Mouse (Mus musculus) adrenal gland, postnatal 10 days (tissue): Measurements from ENCODE around the gene Macrod2. TPM values are rescaled to one million over a fixed set of nuclear protein-coding genes. Genes with fewer than 3 reads are reported as not detected.

Source experiments
- DNase-seq: peaks from one replicate; pipeline ENCODE4 v3.0.0; 2021; ENCODE audit warnings: mixed read lengths
- total RNA-seq, 2 experiments: library from RNA; stranded (reverse); gene quantifications; 2 replicates each; pipeline ENCODE4 v1.2.3; 2021

The Macrod2 gene
- total RNA-seq, 2 experiments from 2014 or later = 7.9 to 9.5 TPM

DNA sequence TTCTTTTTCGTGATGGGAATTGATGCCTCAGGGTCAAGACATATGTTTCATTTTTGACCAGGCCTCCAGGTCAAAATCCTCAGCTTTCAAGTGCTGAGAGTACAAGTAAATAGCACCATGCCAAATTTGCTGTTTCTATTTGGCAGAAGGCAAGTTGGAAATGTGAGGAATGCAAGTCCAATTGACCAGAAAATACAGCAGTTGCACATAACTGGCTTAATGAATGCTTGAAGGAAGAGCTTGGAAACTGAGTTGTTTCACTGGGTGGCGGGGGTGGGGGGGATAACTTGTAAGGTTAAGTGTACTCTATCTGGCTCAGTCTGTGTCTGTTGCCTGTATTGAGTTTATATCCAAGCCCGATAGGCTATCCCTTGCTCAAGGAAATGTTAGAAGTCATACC lies 913.3 kb downstream of the Macrod2 start:
- DNase-seq = no peak

DNA sequence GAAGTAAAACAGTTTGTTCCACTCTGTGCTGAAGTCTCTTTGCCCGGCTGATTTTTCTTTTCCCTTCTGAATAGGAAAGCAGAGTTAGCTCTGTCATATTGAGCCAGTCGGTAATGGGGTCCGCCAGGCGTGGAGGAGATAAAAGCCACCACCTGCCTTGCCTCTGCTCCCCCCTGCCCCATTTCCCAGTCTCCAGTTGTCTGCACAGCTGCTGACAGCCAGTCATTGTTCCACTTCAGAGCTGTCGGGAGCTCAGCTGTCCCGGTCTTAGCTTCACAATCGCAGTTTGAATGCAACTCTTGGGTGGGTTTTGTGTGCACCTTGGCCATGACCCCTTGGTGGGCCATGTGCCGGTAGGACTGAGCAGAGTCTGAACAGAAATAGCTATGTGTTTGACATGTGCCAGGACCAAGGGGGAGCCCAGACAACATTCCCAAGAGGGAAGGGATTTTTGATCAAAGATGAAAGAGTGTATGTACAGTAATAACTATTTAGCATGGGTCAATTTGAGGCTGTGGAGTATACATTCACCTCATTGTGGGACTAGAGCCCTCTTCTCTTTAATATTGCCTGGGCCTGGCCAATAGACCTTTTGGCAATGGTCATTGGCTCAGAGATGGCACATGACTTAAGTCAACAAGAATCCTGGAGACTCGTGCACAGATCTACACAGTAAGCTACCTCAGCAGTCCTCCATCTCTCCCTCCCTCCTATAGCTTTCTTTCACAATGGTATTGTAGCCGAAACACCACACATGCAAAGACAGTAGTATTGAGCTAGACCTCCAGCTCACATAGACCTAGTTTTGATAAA lies 917.2 kb downstream of the Macrod2 start:
- no peak for DNase-seq

DNA sequence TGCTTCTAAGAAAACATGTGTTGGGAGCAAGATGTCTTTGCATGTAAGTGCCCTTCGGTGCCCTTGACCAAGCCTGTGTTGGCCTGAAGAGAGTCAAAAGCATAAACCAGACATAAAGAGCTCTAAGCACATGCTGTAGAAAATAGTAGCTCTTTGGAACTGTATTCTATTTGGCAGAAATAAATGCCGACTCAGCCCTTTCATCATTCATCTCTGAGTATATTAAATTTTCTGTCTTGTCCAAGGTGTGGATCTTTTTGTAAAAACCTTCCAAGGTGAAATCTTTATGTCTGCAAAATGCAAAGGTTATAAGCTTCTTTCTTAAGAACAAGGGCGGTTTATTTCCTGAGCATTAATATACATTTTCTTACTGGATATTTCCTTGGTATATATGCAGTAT lies 920.2 kb downstream of the Macrod2 start:
- DNase-seq = no peak

DNA sequence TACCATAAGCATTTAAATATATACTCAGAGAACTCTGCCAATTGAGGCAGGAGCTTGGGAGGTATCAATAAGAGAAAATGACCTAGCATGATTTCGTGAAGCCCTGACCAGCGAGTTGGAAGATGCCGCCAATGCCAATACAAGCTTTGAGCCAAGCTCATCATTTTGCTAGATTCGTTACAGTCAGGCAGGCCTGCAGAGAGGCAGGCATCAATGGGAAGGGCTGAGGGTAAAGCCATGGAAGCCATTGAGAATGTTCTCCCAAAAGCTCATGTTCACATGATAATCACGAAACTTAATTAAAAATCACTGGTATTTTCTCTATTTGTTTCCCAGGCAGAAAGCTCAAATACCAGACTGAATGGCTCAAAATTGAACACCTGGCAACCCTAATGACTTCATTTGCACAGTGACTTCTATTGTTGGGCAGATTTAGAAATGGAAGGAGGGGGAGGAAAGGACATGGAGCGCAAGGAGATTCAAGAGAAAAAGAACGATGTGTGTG lies 928.9 kb downstream of the Macrod2 start:
- DNase-seq = no peak

DNA sequence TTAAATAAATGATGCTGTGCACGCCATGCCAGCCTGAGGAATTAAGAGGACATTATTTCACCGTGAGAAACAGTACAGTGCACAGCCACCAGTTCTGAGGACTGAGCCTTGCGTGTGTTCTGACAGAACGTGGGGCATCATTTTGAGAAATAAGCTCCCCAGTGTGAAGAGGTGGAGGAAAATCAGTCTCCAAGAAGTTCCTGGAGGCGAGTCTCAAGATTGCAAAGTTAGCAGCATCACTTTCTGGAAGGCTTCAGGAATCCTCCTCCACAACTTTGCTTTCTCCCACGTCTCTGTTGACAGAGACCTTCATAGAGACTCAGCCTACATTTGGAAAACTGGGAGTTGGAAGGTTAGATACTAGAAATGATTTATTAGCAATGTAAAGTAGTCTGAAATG lies 932.2 kb downstream of the Macrod2 start:
- DNase-seq = no peak

DNA sequence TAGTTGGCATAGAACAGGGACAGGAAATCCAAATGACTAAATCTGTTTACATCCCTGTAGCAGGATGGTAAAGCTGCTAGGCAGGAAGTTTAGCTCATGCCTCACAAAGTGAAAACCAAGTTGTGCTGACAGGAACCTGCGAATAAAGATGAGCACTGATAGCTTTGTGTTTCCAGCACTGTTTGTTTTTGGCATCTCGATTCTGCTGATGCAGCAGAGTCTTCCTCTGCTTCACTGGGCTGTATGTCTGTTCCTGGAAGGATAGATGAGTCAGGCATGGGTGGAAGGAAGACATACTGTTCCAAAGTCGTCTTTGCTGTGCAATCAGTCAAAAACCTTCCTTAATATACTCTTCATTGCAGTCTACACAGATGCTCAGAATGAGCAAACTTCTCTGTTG lies 942.6 kb downstream of the Macrod2 start:
- no peak for DNase-seq

DNA sequence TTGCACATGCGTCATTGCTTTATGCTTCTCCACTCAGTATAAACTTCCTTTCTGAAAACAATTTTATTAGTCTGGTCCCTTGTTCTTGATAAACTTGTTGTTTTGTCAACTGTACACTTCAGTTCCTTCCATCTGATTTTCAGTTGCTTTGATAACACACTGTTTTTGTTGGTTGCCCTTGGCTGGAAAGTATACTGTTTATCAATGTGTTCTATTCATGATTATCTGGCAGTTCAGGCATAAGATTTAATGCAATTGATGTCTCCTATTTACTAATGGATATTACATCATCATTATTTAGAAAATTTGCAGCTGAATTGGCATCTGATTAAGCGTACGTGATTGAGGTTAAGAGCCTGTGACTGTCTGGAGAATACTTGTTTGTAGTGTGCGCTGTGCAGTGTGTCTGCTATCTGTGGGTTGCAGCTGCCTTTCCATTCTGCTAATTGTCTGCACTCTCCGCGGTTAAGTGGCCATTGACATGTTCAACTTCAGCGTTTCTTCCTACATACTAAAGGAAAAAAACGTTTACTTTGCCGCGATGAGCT lies 949.0 kb downstream of the Macrod2 start:
- no peak for DNase-seq

DNA sequence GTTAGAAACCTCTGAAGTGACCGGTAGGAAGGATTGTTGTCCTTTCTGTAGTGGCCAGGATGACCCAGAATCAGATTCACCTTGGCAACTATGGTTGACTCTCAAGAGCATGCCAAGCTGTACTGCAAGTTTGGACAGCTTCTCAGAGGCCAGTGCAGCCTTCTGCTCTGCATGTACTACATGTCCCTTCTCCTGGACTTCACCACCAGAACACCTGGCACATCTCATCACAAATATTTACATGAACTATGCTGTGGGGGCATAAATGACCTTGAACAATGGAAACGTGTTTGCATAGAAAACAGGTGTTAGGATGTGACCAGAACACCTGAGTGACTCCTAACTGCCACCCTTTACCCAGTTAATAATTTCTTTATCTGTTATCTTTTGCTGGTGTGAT lies 957.5 kb downstream of the Macrod2 start:
- DNase-seq = no peak

DNA sequence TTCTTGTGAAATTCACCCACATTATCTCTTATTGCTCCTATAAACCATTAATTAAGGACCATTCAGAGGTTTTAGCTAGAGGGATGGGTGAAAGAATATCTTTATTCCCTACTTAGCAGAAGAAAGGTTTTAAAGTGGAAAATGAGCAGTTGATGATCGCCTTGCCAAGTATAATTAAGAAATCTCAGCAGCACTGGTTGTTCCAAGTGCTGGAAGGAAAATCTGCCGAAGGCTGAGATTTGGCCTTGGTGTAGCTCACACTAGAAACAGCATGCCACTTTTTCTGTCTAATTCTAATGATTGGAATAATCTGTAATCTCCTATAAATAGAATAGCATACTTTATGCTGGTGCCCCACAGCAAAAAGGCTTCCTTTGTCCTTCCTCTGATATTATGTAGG lies 993.5 kb downstream of the Macrod2 start:
- no peak for DNase-seq

DNA sequence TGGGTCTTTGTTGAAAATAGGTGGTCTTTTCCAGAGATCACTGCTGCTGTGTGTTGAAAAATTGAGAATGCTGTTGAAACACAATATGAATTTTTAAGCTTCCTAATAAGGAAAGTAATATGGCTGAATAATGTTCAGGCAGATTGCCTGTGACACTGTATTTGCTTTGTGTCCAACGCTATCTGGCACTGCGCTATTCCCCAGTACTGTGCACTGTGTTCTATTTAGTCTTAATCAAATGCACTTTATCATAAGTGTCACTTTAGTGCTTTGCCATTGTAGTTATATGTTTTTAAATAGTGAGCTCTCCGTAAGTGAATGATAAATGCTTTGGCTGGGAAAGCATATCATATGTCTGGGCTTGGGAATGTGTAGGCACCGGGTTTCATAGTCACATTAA lies 996.1 kb downstream of the Macrod2 start:
- DNase-seq = no peak

DNA sequence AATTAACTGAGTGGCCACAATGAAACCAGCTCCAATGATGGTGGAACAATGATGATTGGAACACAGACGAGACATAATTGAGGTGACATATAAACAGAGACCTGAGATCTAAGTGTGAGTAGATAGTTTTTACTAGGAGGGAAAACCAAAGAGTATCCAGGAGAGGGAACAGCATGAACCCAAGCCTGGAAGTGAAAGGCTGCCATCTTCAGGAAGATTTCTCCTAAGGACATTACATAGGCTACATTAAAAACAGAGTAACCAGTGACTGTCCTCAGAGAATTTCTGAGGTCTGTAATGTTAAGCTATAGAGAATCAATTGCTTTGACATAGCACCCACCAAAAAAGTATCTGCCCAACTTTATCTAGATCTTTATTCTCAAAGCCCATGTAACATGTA lies 999.7 kb downstream of the Macrod2 start:
- DNase-seq = no peak

DNA sequence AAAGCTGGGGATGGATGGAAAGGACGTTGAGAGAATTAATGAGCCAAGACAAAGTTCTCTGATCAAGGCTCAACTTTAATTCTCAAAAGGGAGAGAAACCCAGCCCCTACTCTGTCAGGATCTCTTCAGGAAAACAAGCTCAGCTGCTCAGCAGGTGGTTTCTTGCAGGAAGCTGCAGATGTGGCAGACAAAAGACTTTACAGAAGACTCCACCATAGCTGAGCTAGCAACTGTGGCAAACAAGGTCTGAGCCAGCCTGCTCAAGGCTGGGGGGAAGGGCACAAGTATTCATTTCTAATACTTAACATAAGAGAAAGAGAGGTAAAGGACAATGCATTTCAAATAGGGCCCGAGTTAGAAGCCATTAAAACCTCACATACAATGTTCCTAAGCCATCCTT lies 1013.7 kb downstream of the Macrod2 start:
- DNase-seq = no peak

DNA sequence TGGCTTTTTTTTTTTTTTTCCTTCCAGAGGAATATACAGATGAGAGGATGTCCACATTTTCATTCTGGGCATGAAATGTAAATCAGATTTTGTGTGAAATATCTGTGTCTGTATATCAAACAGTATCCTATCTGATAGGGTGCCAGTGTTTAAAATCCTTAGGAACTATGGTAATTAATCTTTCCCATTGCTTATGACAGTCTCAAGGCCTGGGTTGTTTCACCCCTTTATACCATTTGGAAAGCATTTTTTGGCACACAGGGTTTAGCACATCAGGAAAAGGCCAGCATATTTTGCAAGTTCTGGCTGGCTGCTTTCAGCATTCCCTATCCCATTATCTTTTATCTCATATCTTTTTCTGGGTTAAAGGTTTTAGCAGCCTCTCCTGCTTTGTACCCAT lies 1021.3 kb downstream of the Macrod2 start:
- no peak for DNase-seq

DNA sequence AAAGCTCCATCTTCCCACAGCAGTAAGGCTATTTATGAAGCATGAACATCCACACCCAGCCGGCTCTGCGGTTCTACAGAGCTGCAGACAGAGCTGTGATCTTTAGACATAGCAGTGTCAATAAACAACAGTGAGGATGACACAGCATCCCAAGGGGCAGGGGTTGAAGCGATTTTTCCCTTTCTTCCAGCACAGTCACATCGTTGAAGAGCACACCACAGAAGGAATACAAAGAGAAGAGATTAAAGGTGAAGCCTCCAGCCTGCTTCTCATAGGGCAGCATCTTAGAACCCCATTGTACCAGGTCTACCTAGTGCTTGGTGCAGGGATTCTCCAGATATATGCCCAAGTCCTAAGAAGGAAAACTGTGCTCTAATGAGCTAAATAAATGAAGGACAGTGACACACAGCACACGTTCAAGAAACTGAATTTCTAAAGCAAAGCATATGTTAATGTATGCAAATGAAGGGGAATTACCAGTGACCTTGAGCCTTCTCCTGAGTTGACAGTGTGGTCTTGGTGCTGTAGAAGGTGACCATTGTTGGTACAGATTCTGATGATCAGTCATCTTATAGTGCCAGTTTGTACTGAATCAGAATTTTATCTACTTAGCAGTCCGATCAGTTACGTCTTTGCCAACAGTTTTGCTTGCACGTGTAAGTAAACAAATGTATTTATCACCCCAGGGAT lies 1021.9 kb downstream of the Macrod2 start:
- DNase-seq = no peak

DNA sequence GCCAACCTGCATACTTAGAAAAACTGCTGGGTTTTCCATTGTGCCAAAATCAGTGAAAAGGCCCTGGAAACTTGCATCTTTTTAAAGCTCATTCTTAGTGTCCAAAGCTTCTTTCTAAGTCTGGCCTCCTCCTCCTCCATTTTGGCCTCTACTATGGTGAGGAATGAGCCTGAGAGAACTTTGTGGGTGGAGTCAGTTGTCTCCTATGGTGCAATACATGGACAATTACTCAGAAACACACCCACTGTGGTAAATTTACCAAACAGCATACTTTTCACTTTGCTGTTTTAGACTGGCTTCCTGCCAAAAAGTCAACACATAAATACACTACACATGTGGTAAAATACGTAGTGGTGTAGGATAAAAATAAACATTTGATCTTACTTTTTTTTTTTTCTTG lies 1024.7 kb downstream of the Macrod2 start:
- no peak for DNase-seq

DNA sequence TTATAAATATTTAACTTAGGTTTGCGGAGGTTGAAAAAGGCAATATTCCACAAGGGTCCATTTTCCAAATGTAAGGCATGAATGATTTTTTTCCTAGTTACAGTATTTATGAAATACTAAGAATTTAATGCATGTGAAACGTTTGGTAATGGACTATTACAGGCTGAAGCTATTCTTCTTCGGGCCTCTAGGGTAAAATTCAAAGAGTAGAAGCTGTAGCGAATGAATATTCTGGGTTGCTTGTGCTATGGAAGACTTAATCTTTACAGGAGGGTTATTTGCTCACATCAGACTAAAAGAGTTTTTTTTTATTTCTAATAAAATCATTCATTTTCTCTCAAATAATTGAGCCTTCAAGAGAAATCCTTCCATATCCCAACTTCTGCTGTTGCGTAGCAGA lies 1039.0 kb downstream of the Macrod2 start:
- DNase-seq = no peak

DNA sequence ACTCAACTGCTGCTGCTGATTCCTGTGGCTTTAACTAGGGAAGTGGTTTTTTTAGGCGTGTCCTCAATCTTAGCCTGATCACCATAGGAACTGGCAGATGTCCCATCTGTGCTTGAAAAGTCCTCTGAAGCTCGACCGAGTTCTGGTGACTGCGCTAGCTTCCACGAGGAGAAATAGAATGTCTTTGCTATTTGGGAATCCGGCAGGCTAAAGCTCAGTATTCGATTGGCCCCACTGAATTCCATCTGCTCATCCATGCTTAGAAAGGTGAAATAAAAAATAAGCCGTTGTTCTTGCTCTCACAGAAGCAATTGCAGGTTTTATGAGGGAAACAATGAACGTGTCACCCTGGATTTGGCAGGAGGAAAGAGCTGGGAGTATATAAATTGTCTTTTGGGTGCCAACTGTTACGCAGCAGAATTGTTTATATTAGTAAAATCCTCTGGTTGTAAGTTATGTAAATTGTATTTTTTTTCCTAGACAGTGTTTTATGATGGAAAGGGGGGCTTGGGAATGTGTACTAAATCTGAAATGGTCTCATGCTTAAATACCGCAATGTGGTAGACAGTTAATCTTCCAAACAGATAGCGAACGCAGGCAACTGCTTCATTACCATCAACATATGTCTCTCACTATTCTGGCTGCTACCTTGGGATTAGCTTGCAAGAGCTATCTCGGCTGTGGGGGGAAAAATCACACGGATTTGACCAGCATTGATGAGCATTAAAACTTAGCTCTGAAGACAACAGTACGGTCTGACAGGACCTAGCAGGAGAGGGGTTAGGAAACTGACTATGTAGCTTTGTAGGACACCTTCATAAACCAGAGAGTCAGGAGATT lies 1039.8 kb downstream of the Macrod2 start:
- peak; percentile 20 for DNase-seq

DNA sequence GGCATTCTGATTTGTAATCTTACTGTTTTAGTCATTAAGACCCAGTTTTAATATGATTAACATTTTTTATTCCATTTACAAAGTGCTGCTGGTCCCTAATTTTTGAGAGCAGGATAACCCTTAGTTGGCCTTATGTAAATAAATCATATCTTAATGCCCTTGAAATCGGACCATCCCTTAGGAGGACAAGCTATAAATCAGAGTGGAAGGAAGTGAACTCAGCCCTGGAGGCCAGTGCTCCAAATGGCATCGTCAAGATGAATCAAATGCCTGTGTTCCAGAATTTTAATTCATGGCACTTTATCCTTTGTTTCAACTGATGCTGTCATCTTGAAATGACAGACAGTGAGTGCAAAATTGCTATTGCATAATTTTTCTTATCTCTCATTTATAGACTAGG lies 1046.8 kb downstream of the Macrod2 start:
- DNase-seq = no peak

DNA sequence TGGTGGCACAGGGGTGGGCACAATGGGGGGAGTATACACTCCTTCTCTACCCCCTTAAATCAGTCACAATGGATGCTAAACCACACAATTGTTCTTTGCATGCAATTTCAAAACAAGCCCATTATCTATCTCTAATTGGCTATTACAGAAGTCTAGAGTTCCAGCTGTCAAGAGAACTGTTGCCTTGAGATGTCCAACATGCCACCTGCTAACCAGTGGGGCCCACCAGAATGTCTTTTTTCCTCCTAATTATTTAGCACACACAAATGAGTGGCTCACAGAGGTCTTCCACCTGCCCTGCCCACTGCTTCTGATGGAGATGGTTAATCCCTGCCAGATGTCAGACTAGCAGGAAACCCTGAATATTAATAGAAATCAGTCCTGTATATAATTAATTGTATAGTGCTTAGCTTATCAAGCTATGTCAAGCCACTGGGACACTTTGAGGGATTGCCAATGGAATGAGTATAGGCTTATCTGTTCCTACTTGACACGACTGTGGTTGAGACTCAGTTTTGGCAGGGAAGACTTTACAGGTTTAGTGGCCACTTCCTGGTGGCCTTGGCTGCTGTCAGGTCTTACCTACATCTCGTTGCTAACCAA lies 1054.1 kb downstream of the Macrod2 start:
- DNase-seq = no peak

DNA sequence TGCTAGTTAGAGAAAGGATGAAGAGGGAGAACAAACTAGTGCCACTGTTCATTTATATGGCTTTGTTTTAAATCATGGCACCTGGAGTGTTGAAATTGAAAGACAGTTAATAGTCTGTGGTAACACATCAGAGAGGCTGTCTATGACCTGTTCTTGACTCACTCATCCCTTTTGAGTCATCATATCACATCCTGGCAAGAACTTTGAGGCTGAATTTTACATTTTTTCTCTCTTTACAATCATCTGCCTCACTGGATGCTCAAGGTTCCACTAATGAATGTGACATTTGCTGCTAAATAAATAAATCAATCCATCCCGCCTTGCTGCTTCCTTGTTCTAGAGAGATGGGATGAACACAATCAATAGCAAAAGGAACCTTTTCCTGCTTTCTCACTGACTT lies 1068.8 kb downstream of the Macrod2 start:
- DNase-seq = no peak

DNA sequence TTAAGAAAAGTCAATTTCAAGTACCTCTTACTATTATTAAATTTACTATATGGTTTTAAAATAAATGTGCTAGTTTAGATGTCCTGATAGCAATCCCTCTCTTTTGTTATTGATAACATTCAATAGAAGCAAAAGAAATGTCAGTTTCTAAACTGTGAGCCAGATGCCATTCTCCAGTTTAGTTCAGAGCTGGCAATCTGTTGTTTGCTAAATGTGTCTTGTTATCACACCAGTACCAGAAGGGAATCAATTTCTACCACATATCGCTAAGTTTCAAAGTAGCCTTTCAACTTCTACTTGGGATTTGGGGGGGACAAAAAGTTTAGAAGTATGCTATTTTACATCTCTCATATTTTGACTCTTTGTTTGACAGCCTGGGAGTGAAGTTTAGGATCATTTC lies 1077.7 kb downstream of the Macrod2 start:
- no peak for DNase-seq

DNA sequence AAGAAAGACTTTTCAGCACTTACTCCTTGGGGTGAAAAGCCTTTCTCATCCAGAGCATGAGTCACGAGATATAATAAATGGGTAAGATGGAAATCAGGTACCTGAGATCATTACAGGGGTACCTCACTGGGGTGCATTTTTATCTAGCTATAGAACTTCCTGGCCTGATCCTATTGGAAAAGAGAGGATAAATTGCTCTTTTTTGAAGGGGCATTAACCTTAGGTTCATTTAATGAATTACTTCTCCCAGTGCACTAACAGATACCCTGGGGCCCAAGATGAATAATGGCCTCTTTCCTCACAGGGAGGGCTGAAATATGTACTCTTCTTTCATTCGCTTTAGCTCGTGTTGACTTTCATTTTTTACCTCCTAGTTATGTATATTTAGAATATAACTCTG lies 1082.5 kb downstream of the Macrod2 start:
- DNase-seq = no peak
